Mouse (Mus musculus) effector memory CD4-positive, alpha-beta T cell, adult 5 months (primary cell): Measurements from ENCODE around the gene Slc25a5. TPM values are rescaled to one million over a fixed set of nuclear protein-coding genes. Genes with fewer than 3 reads are reported as not detected.

Experiments
- polyA plus RNA-seq: library from polyadenylated mRNA; unstranded; fragments of 100-300 nt; shearing (Covaris generic); gene quantifications from one replicate; pipeline ENCODE4 v1.2.1, GENCODE M21; 2017

The Slc25a5 gene
- polyA plus RNA-seq, result 566 TPM

DNA sequence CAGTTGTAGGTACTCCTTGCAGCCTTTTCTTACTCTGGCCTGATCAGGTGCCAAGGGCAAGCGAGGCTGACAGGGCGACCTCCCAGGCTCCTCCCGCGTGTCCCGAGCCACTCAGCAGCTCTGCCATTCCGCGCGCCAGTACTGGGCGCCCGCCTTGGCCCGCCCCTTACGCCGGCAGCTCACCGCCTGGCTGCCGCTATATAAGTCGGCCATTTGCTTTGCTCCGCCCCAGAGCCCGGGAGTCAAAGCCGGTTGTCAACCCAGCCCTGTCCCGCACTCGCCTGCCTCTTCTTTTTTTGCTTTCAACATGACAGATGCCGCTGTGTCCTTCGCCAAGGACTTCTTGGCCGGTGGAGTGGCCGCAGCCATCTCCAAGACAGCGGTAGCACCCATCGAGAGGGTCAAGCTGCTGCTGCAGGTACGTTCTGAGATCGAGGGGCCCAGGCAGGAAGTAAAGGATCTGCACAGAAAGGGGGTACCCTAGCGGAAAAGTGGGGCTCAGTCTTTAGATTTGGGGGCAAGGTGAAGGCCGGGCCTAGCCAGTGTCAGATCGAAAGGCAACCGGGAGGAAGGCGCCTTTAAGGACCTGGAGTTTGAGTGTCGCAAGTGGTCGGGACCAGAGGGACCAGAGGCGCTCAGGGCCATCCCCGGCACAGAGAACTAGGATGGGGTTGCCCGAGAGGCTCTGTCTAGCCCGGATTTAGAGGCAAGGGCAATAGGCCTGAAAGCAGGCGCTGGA is at the start of gene Slc25a5:
Gene Slc25a5 (plus strand): TSS at position 228 of the 739 bp plus-strand sequence.

Other genes with a start within 250 kb of the Slc25a5 start
- gene Pgrmc1, start 197.4 kb upstream of the Slc25a5 start, polyA plus RNA-seq, result 62.0 TPM
- gene Akap17b, start 150.3 kb upstream of the Slc25a5 start, polyA plus RNA-seq, result 0.67 TPM
- gene Slc25a43, start 52.0 kb upstream of the Slc25a5 start, polyA plus RNA-seq, result not detected
- 142 TPM for gene Ube2a, start 78.2 kb downstream of the Slc25a5 start, polyA plus RNA-seq
- 23.9 TPM for gene C330007P06Rik, start 78.5 kb downstream of the Slc25a5 start, polyA plus RNA-seq
- gene Nkrf, start 107.2 kb downstream of the Slc25a5 start, polyA plus RNA-seq, result 2.4 TPM
- gene Sept6, start 196.1 kb downstream of the Slc25a5 start, polyA plus RNA-seq, result 131 TPM